Mouse (Mus musculus): ENCODE measurements around the gene Etl4. TPM values are rescaled to one million over a fixed set of nuclear protein-coding genes. Genes with fewer than 3 reads are reported as not detected.

Etl4 gene
- polyA plus RNA-seq (2012; rRNA removed) = 79.3 and 83.4 TPM in 2 replicates

DNA sequence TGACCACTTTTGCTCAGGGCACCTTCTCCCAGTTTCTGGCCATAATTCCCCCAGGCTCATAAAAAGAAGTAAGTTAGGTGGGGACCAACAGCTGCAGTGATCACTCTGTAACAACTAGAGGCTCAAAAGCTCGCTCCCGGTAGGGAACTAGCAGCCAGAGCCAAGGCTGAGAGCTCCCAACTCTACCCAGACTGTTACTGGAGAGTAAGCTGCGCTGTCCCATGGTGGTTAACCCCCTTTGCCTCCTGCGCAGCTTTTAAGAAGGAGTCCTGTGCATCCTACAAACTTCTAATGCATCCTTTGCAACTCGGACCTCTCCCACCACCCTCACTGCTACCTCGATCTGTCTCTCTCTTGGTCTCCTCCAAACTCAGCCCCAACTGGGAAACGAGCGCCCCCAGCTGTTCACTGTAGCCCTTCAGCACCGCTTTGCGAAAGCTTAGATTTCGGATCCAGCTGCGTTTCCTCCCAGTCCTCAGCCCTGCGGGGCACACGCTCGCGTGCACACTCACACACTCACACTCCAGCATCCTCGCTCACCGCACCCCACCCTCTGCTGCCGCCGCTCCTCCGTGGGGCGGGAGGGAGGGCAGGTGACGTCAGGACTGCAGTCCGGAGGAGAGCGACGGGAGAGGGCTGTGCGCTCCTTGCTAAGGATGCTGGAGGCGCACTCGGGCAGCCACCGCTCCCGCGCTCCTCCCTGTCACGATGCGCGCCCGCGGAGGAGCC, at the start of gene Etl4:
Etl4 (plus strand) TSS at position 610 of the 729 bp plus-strand sequence.
- DNase-seq (ENCODE audit: extremely low spot score in 1 of 2, low spot score in 1 of 2) = peak; percentile 62 to 89

- no peak for DNase-seq (ENCODE audit: extremely low spot score in 1 of 2, low spot score in 1 of 2)
Measured at GRCm38 (mm10) chr2:19869167-19869566, 40.4 kb upstream of the Etl4 start.

DNA sequence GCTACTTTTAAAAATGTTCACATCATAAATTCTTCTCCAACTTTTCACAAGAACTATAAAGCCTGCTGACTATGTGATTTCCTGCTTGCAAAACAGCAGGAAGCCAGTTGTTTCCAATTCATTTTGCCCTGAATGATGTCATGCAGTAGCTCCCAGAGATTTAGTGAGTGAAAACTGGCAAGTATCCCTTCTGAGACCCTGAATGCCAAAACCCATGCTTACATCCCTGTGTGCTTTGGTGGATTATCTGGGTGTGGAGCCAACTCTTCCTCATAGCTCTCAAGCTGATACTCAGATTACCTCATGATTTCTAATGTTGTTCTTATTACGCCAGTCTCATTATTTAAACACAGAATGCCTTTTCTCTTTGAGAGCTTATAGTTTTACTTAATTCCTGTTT, 37.7 kb upstream of the Etl4 start:
- DNase-seq (ENCODE audit: extremely low spot score in 1 of 2, low spot score in 1 of 2) = no peak

DNA sequence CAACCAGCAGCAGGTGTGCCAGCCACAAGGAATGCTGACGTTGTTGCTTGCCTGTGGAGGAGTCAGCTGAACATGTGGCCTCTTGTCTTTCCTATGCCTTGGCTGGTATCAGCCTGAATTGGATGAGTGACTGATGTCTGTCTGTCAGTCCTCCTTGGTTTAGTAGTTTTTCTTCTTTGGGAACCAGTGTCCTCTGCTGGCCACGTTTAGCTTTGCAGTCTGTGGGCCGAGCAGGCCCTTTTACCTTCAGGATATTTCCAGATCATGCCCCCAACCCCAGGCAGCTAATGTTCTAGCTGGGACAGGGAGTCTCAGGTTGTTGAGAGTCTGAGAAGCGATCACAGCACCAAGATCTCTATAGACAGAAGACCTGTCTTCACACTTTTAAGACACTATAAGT, 18.7 kb upstream of the Etl4 start:
- no peak for DNase-seq (ENCODE audit: extremely low spot score in 1 of 2, low spot score in 1 of 2)

GRCm38 (mm10) chr2:19909900-19910780, 560 bp downstream of the Etl4 start:
- peak; percentile 39 to 71 for DNase-seq (ENCODE audit: extremely low spot score in 1 of 2, low spot score in 1 of 2)

GRCm38 (mm10) chr2:19910781-19911175, 1.2 kb downstream of the Etl4 start:
- DNase-seq (ENCODE audit: extremely low spot score in 1 of 2, low spot score in 1 of 2) = no peak

DNA sequence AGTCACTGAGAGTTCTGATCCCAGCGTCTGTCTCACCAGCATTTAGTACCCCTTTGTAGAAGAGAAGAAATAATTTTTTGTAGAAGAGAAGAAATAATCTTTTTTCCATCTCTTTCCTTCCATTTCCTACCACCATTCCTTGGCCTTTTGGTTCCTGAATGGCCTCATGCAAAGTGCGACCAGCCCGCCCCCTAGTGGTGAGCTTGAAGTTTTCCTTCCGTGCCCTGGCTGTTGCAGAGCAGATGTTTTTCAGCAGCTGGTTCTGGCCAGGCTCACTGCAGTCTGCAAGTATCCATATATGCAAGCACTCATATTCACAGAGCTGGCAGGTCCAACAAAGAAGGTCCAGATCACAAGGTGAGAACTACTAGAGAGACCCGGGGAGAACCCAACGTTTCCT, 9.6 kb downstream of the Etl4 start:
- peak in 1 of 2 experiments; percentile 33 for DNase-seq (ENCODE audit: extremely low spot score in 1 of 2, low spot score in 1 of 2)

DNA sequence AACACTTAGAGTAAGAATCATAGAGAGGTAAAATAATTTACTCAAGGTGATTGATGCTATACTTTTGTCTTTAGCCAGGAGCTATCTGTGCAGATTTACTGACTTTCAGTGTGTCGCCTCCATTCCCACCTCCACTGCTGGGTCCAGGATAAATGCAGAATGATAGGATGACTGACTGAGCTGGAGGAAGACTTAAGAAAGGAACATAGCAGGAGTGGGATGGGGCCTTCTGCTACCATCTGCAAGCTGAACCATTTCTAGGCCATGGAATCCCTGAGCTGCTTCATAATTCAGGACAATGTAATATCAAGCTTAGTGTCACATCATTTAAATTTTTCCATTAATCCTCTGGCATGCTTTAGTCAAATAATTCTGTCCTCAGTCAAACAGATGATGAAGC, 20.4 kb downstream of the Etl4 start:
- DNase-seq (ENCODE audit: extremely low spot score in 1 of 2, low spot score in 1 of 2) = peak in 1 of 2 experiments; percentile 41

DNA sequence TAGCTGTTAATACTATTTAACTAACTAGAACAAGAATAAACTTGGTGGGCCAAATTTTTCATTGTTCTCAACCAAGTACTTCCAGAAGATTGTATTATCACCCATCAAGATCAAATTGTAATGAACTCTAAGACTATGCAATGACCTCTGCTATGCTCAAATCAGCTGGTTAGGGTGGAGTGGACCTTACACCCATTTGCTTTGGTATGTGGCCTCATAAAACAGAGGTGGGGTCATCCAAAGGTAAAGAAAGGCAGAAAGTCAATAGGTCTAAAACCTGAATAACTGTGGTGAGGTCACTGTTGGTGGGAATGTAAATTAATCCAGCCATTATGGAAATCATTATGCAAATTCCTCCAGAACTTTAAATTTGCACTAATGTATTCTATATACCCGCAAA, 24.3 kb downstream of the Etl4 start:
- DNase-seq (ENCODE audit: extremely low spot score in 1 of 2, low spot score in 1 of 2) = no peak

GRCm38 (mm10) chr2:19945205-19945604, 35.6 kb downstream of the Etl4 start:
- peak in 1 of 2 experiments; percentile 55 for DNase-seq (ENCODE audit: extremely low spot score in 1 of 2, low spot score in 1 of 2)

DNA sequence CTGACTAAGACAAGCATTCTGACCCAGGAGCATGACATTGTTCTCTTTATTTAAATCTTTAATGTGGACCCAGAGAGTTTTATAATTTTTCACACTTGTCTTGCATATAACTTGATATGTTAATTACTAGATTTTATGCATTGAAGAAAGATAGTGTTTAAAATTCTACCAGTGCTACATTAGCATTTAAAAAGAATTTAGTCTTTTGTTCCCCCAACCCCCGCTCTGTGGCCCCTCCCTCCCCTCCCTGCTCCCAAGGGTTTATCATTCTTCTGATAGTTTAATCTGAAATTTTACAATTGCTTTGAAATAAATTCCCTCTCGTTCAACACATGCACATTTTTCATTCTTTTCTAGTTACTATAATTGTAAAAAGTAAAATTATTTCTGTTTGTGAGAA, 43.4 kb downstream of the Etl4 start:
- no peak for DNase-seq (ENCODE audit: extremely low spot score in 1 of 2, low spot score in 1 of 2)

DNA sequence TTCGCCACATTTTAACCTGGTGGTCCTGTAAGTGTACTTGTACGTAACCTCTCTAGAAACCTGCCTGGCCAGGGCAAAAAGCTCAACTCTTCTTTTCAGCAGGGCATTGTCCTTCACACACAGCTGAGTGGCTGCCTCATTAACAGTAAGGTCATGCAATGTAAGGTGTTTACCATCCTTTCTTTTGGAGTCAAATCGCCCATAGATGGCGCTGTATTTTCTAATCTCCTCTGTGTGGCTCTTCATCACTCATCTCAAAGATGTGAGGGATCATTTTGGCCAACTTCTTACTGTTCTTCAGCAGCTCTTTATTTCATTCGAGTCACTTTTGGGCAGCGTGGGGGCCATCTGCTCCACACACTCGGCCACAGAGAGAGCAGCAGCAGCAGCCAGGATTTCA, 56.9 kb downstream of the Etl4 start:
- DNase-seq (ENCODE audit: extremely low spot score in 1 of 2, low spot score in 1 of 2) = no peak

- peak in 1 of 2 experiments; percentile 32 for DNase-seq (ENCODE audit: extremely low spot score in 1 of 2, low spot score in 1 of 2)
Measured at GRCm38 (mm10) chr2:20037671-20038070, 128.1 kb downstream of the Etl4 start.

- DNase-seq (ENCODE audit: extremely low spot score in 1 of 2, low spot score in 1 of 2) = no peak
Measured at GRCm38 (mm10) chr2:20072377-20072776, 162.8 kb downstream of the Etl4 start.

- DNase-seq (ENCODE audit: extremely low spot score in 1 of 2, low spot score in 1 of 2) = peak in 1 of 2 experiments; percentile 48
Measured at GRCm38 (mm10) chr2:20076118-20076796, 166.7 kb downstream of the Etl4 start.

DNA sequence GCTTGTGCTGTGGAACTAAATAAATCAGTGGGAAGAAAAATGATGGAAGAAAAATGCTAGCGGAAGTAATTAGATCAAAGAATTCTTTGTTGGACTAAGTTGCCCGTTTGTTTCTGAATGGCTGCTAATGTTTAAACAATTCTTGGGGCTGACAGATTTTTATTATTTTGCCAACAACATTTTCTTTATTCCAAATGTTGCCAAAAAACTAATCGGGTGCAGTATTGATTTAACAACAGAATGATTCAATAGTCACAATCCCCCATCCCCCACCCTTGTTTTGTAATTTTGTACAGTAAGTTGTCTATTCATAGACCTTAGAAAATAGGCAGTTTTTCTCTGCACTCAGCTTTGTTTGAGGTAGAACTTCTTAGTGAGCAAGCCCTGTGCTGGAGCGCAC, 175.2 kb downstream of the Etl4 start:
- DNase-seq (ENCODE audit: extremely low spot score in 1 of 2, low spot score in 1 of 2) = no peak

DNA sequence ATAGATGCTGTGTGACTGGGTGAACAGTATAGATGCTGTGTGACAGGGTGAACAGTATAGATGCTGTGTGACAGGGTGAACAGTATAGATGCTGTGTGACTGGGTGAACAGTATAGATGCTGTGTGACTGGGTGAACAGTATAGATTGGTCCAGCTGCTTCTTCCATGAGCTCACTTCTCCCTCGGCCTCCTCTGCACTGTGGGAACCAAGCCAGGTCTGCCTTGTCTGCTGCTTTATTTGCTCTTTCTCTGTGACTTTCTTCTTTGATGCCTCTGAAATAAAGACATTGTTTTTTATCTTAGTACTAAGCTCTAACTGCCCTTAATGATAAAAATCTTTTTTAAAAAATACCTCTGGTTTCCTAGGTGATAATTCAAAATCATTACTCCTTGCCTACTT, 195.9 kb downstream of the Etl4 start:
- DNase-seq (ENCODE audit: extremely low spot score in 1 of 2, low spot score in 1 of 2) = peak in 1 of 2 experiments; percentile 44

DNA sequence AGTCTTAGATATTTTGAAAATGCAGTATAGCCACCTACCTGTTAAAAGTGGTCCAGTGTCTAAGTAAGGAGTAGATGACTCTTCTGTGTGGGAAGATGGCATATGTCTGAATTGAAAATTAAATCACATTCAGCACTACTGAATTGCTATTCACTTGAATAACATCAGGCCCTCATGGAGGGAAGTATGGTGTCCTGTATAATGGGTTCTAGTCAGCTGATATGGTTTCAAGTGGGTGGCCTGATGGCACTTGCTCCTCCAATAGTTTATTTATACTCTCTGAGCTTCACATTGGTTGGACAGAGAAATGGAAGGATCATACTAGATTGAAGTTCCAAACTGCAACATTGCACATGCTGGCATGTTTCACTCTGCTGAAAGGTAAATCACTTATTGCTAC, 202.1 kb downstream of the Etl4 start:
- DNase-seq (ENCODE audit: extremely low spot score in 1 of 2, low spot score in 1 of 2) = peak; percentile 65 to 67

- DNase-seq (ENCODE audit: extremely low spot score in 1 of 2, low spot score in 1 of 2) = no peak
Measured at GRCm38 (mm10) chr2:20125914-20126313, 216.3 kb downstream of the Etl4 start.

- DNase-seq (ENCODE audit: extremely low spot score in 1 of 2, low spot score in 1 of 2) = no peak
Measured at GRCm38 (mm10) chr2:20131792-20132191, 222.2 kb downstream of the Etl4 start.

- DNase-seq (ENCODE audit: extremely low spot score in 1 of 2, low spot score in 1 of 2) = no peak
Measured at GRCm38 (mm10) chr2:20138426-20138825, 228.8 kb downstream of the Etl4 start.
